Mouse (Mus musculus) retina, postnatal 7 days (tissue): ENCODE measurements around the gene Ccdc34.

ENCODE experiments used
- DNase-seq: peaks from one replicate; pipeline ENCODE4 v3.0.0-alpha.2; 2012; ENCODE audit warnings: low read depth, low spot score

Ccdc34 gene

GRCm38 (mm10) chr2:110214278-110214677 lies 196.7 kb downstream of the Ccdc34 start:
- no peak for DNase-seq

- DNase-seq: no peak
These were observed 197.5 kb downstream of the Ccdc34 start for GRCm38 (mm10) chr2:110214991-110215684.

DNA sequence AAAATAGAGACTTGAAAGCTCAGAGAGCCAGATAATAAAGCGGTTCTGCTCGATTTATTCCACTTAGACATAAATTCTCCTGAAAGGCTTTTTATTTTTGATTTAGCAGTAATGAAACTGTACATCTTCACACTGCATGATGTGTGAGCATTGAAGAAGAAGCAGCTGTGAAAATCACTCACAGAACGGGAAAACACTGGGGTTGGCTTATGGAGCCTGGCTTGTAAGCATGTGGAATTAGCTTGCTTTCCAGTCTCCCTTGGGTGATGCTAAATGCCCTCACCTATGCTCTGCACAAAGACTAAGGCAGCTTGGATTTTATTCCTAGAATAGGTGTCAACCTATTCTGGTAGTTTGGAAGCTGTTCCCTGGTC lies 198.1 kb downstream of the Ccdc34 start:
- no peak for DNase-seq

- no peak for DNase-seq
These were observed 202.9 kb downstream of the Ccdc34 start for GRCm38 (mm10) chr2:110220492-110220891.

DNA sequence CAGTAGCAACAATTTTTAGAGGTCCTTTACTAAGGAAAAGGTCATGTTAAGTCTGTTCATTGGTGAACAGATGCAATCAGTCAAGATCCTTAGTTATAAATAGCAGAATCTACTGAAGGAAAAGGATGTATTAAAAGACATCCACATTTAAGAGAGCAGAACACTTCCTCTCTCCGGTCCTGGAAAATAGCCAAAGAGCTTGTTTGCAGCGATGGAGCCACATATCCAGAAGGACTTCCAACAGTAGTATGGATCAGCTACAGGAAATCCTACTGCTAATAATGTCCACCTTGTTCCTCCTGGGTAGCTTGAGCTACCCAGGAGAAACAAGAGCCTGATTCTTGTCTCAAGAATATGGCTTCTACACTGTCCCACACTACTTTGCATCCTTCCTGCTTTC lies 205.2 kb downstream of the Ccdc34 start:
- DNase-seq: no peak
